Mouse (Mus musculus) layer of hippocampus, adult 9-10 months (tissue): ENCODE data around the gene Olfr536.
"Not testable (repeated sequence)": the region's sequence is repeated elsewhere in the genome, so short reads cannot be mapped to it uniquely, and the experiment has no call there.

Source experiments
- DNase-seq: peaks from one replicate; pipeline ENCODE4 v3.0.0; 2022; ENCODE audit warnings: low spot score

The Olfr536 gene

GRCm38 (mm10) chr7:140507346-140508021 lies at the start of gene Olfr536:
Gene Olfr536, minus strand, starts transcription at chr7:140507396.
- DNase-seq, result not testable (repeated sequence)

DNA sequence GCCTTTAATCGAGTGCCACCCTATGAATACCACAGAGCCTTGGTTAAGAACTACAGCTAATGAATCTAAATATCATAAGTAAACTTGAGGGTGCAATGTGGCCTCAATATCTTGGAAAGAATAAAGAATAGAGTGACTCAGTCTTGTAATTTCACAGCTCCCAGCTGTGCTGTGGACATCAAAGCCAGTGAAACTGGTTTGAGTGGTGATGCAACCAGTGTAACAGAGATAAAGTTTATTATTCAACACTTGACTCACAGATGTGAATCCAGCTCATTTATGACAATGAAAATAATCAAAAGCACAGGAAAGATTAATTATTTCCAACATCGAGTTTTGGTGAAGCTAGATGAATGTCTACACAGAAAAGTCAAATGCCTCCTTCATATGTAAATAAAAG lies 32.5 kb upstream of the Olfr536 start:
- DNase-seq, result no peak

GRCm38 (mm10) chr7:140494702-140495101 lies 12.5 kb downstream of the Olfr536 start:
- no peak for DNase-seq

DNA sequence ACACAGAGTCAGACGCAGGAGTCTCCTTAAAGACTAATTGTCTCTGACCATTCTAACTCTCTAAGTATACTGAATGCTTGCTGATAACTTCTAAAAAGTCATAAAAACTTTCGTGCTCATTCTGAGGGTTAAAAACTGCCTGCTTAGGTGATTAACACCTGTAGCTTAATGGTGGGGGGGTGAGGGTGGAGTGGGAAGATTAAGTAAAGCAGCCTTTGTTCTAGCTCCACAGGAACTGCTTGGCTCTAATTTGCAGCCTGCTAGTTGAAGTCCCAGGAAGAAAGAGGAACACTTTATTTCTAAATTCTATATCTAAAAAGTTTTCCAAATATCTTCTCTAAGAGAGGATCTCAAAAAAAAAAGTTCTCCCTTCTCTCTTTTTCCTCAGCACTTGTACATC lies 13.0 kb downstream of the Olfr536 start:
- no peak for DNase-seq

- no peak for DNase-seq
These were observed 18.2 kb downstream of the Olfr536 start for GRCm38 (mm10) chr7:140488981-140489380.

DNA sequence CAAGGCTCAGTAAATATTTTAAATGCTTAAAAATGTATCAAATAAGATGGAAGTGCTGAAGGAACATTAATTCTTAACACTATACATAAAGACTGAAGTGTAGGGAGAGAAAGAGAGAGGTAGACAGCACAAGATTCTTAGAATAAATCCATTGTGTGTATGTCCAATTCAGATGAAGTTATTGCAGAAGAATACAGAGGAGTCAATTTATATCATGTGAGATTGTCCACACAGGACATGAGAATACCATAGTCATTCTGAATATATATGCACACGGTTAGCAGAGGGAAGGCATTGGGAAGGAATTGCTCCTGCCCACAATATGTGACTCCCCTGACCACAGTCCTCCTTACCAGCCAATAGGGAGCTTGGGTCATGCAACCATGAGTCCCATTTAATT lies 23.3 kb downstream of the Olfr536 start, which contains the start of gene Olfr535:
Gene Olfr535 (plus strand): TSS at position 301 of the 400 bp plus-strand sequence.
- no peak for DNase-seq

- peak; percentile 75 for DNase-seq
These were observed 28.5 kb downstream of the Olfr536 start for GRCm38 (mm10) chr7:140478733-140479132.

GRCm38 (mm10) chr7:140477886-140478285 lies 29.3 kb downstream of the Olfr536 start:
- no peak for DNase-seq

GRCm38 (mm10) chr7:140463070-140463469 lies 44.1 kb downstream of the Olfr536 start, which contains the start of gene Olfr533:
Gene Olfr533, plus strand, starts transcription at chr7:140463370.
- DNase-seq, result not testable (repeated sequence)
